Mouse (Mus musculus) urinary bladder, postnatal 14 days (tissue): Measurements from ENCODE around the gene Stxbp1.
"Not testable (repeated sequence)": the region's sequence is repeated elsewhere in the genome, so short reads cannot be mapped to it uniquely, and the experiment has no call there.

ENCODE experiments used
- DNase-seq: peaks from one replicate; pipeline ENCODE4 v3.0.0; 2021; ENCODE audit warnings: low spot score

The Stxbp1 gene

GRCm38 (mm10) chr2:32874070-32874469 lies 27.0 kb upstream of the Stxbp1 start:
- peak; percentile 58 for DNase-seq

GRCm38 (mm10) chr2:32870275-32871100 lies 23.4 kb upstream of the Stxbp1 start:
- DNase-seq = peak; percentile 58

GRCm38 (mm10) chr2:32869721-32870274 lies 22.8 kb upstream of the Stxbp1 start:
- peak; percentile 89 for DNase-seq

- DNase-seq = peak; percentile 74
These were observed 20.3 kb upstream of the Stxbp1 start for GRCm38 (mm10) chr2:32867354-32867753.

GRCm38 (mm10) chr2:32864755-32865154 lies 17.7 kb upstream of the Stxbp1 start:
- DNase-seq = no peak

GRCm38 (mm10) chr2:32863317-32863716 lies 16.3 kb upstream of the Stxbp1 start:
- no peak for DNase-seq

GRCm38 (mm10) chr2:32860799-32861198 lies 13.8 kb upstream of the Stxbp1 start:
- no peak for DNase-seq

- no peak for DNase-seq
These were observed 12.6 kb upstream of the Stxbp1 start for GRCm38 (mm10) chr2:32859622-32860012.

GRCm38 (mm10) chr2:32859010-32859621 lies 12.1 kb upstream of the Stxbp1 start:
- DNase-seq = peak; percentile 72

- peak; percentile 79 for DNase-seq
These were observed 10.5 kb upstream of the Stxbp1 start for GRCm38 (mm10) chr2:32857584-32857983.

- no peak for DNase-seq
These were observed 8.9 kb upstream of the Stxbp1 start for GRCm38 (mm10) chr2:32855790-32856465.

- DNase-seq = no peak
These were observed 8.2 kb upstream of the Stxbp1 start for GRCm38 (mm10) chr2:32855046-32855785.

- peak; percentile 94 for DNase-seq
These were observed 7.2 kb upstream of the Stxbp1 start for GRCm38 (mm10) chr2:32854206-32854605.

- DNase-seq = not testable (repeated sequence)
These were observed 6.7 kb upstream of the Stxbp1 start for GRCm38 (mm10) chr2:32853716-32854115.

GRCm38 (mm10) chr2:32852156-32852555 lies 5.1 kb upstream of the Stxbp1 start:
- DNase-seq = peak; percentile 66

- no peak for DNase-seq
These were observed 400 bp upstream of the Stxbp1 start for GRCm38 (mm10) chr2:32847468-32847821.

GRCm38 (mm10) chr2:32846101-32846804 lies 792 bp downstream of the Stxbp1 start:
- peak; percentile 61 for DNase-seq

GRCm38 (mm10) chr2:32845572-32846100 lies 1.4 kb downstream of the Stxbp1 start:
- DNase-seq = no peak

- DNase-seq = no peak
These were observed 4.5 kb downstream of the Stxbp1 start for GRCm38 (mm10) chr2:32842558-32842957.

- DNase-seq = no peak
These were observed 5.9 kb downstream of the Stxbp1 start for GRCm38 (mm10) chr2:32841099-32841498.

- no peak for DNase-seq
These were observed 7.8 kb downstream of the Stxbp1 start for GRCm38 (mm10) chr2:32839261-32839660.
